Mouse (Mus musculus) midbrain, embryonic 13.5 days (tissue): ENCODE measurements around the gene Otop3. TPM values are rescaled to one million over a fixed set of nuclear protein-coding genes. Genes with fewer than 3 reads are reported as not detected.
A peak's percentile ranks its signal among the peaks of the same experiment; 100 is the strongest.

ENCODE experiments used
- ATAC-seq: fragments of 200-750 bp; cut with Nextera tagmentation; 2 replicates; pipeline ENCODE4 v1.8.0; 2017; ENCODE audit warnings: mild to moderate bottlenecking, moderate TSS enrichment, moderate library complexity
- H3K27ac ChIP-seq: fragments of 300-500 bp; sonication (generic); 2 replicates; pipeline ENCODE4 v1.5.1; 2015; ENCODE audit warnings: inconsistent platforms, mild to moderate bottlenecking, moderate library complexity
- H3K27me3 ChIP-seq: fragments of 300-500 bp; sonication (generic); 2 replicates; pipeline ENCODE4 v1.6.1; 2015; ENCODE audit warnings: mild to moderate bottlenecking, inconsistent platforms
- H3K36me3 ChIP-seq: fragments of 300-500 bp; sonication (generic); 2 replicates; pipeline ENCODE4 v1.6.1; 2015; ENCODE audit warnings: mild to moderate bottlenecking, inconsistent platforms
- H3K4me1 ChIP-seq: fragments of 300-500 bp; sonication (generic); replicated peaks from 2 replicates; pipeline ENCODE4 v1.6.1; 2015; ENCODE audit warnings: inconsistent platforms
- H3K4me2 ChIP-seq: fragments of 300-500 bp; sonication (generic); replicated peaks from 2 replicates; pipeline ENCODE4 v1.6.1; 2015; ENCODE audit warnings: moderate library complexity, mild to moderate bottlenecking, inconsistent platforms
- H3K4me3 ChIP-seq: fragments of 300-500 bp; sonication (generic); replicated peaks from 2 replicates; pipeline ENCODE4 v1.5.1; 2015; ENCODE audit warnings: mild to moderate bottlenecking, inconsistent platforms
- H3K9ac ChIP-seq: fragments of 300-500 bp; sonication (generic); replicated peaks from 2 replicates; pipeline ENCODE4 v1.6.1; 2015; ENCODE audit warnings: mild to moderate bottlenecking, inconsistent platforms
- H3K9me3 ChIP-seq: fragments of 300-500 bp; sonication (generic); 2 replicates; pipeline ENCODE4 v1.6.1; 2016; ENCODE audit warnings: mild to moderate bottlenecking, inconsistent platforms
- WGBS: fragments of 180-500 bp; shearing (Covaris S2); methylation state at CpG from one replicate; pipeline ENCODE4 v1.1.7; 2015; 5-methylcytosine and 5-hydroxymethylcytosine counted together
- polyA plus RNA-seq: library from polyadenylated mRNA; unstranded; fragments of >200 nt; fragmentation: Nextera tagmentation; extraction: Ambion mirVana; gene quantifications from 2 replicates; pipeline ENCODE4 v1.2.1, GENCODE M21; 2015

Gene Otop3
- polyA plus RNA-seq, 1 experiment from 2014 or later = 0.30 TPM

DNA sequence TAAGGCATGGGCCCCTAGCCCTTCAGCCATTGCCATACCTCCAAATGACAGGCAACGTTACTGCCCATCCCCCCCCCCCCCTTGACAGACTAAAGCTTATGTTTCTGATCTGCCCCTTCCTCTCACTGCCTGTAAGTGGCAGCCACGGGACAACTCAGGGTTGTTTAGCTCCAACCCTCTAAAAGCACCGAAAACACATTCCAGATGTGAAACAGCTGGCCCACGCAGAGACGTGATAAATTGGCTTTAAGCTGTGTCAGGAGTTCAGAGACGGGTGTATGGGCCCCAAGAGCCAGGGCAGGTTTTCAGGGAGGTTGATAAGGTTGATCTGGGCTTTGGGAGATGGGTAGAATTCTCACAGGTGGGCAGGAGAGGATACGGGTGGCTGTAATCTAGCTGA lies 11.0 kb downstream of the Otop3 start:
- Histone ChIP-seq H3K4me2 (no peak overlapping the region), H3K9me3 (no peaks in the 10 kb centered on the region), H3K4me3 (no peak overlapping the region), H3K36me3 (peaks cover 29% of the 10 kb centered on the region), H3K27me3 (peaks cover 23% of the 10 kb centered on the region), H3K27ac (no peak overlapping the region), H3K4me1 (0 out of 2 replicates have a peak, but pooled peaks cover 3% of the 10 kb centered on the region), H3K9ac (no peak overlapping the region)
- WGBS = 54% methylated on average over 7 of the region's 7 CpGs
- no peak for ATAC-seq

DNA sequence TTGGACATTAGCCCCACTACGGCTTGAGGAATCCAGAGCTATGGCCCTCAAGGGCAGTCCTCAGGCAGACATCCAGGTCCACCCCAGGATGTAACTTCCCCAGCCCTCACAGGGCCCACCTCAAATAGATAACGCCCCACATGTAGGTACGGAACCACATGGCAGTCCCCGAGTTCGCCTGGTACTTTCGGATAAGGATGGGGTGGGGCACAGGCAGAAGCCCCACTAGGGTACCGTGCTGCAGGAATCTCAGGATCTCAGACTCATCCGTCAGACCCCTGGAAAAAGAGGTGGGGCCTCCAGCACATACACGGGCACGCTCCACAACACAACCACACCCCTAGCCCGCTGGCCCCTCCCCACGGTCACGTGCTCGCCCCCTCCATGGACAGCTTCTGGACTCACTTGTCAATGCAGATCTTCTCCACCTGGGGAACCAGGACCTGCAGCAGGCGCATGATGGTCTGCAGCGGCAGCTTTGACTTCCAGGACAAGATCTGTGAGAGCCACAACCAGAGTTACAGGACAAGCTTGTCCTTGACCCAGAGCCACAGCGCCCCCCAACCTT lies 14.2 kb downstream of the Otop3 start:
- Histone ChIP-seq H3K4me1 (0 out of 2 replicates have a peak, but pooled peaks cover 3% of the 10 kb centered on the region), H3K36me3 (peaks cover 60% of the 10 kb centered on the region), H3K9me3 (no peaks in the 10 kb centered on the region), H3K27me3 (peaks cover 16% of the 10 kb centered on the region; the same call in 1 of the 2 replicates), H3K27ac (no peak overlapping the region), H3K9ac (0 out of 2 replicates have a peak overlapping the region, but pooled peaks have one; percentile 16), H3K4me2 (no peak overlapping the region), H3K4me3 (no peak overlapping the region)
- WGBS = 66% methylated on average over 17 of the region's 17 CpGs
- no peak for ATAC-seq

DNA sequence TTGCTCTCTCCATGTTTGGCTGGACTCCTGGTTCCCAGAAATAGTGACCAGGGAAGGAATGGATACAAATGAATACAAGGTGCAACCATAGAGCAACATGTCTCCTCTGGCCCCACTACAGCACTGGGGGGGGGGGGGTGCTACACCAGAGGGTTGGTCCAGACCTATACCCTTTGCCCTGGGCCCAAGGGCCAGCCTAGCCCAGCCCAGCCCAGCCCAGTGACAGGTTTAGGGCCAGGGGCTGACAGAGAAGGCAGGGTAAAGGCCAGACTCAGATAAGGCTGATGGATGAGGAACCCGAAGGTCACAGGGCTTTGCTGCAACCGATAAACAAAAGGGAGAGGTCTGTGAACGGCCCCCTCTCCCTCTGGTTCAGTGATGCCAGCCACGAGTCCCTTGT lies 15.4 kb downstream of the Otop3 start:
- H3K4me2 ChIP-seq = no peak overlapping the region
- peaks cover 10% of the 10 kb centered on the region; the same call in 1 of the 2 replicates for H3K27me3 ChIP-seq
- H3K9me3 ChIP-seq = no peaks in the 10 kb centered on the region
- no peak overlapping the region for H3K9ac ChIP-seq
- ATAC-seq = no peak
- H3K27ac ChIP-seq = no peak overlapping the region
- peaks cover 61% of the 10 kb centered on the region for H3K36me3 ChIP-seq
- no peak overlapping the region for H3K4me3 ChIP-seq
- 69% methylated on average over 4 of the region's 4 CpGs for WGBS
- H3K4me1 ChIP-seq = no peaks in the 10 kb centered on the region

DNA sequence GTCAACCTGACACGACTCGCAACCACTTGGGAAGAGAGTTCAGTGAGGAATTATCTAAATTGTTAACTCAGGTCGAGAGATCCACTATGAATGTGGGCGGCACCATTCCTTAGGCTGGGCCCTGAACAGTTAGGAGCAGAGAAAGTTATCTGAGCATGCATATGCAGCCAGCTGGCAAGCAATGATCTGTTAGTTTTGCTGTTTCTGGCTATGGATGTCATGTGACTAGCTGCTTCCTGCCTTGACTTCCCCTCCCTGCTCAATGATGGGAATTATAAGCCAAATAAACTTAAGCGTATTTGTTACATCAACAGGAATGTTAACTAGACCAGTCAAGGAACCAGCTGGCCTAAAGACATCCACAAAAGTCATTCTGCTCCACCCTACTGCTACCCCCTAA lies 18.8 kb downstream of the Otop3 start:
- Histone ChIP-seq H3K9me3 (no peaks in the 10 kb centered on the region), H3K4me2 (no peak overlapping the region), H3K4me1 (no peaks in the 10 kb centered on the region), H3K4me3 (no peak overlapping the region), H3K36me3 (peaks cover 77% of the 10 kb centered on the region), H3K27ac (no peak overlapping the region), H3K27me3 (peaks cover 4% of the 10 kb centered on the region; the same call in 1 of the 2 replicates), H3K9ac (no peak overlapping the region)
- ATAC-seq = no peak
- WGBS = 95% methylated on average over 5 of the region's 5 CpGs

DNA sequence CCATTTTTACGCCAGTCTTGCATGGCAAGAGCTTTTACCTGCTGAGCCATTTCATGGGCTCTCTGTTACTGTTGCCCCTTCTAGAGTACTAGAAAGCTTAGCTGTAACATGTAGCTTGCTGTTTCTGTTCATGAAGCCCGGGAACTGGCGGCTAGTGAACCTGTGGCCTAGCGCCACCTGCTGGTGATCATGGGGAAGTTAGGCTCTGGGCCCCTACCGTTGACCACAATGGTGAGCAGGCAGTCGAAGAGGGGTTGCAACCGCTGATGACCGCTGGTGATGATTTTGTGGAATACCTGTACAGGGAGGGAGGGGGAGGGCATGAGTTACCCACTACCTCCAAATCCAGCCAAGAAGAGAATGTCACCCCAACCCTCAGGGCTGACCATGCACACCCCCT lies 19.7 kb downstream of the Otop3 start:
- Histone ChIP-seq H3K4me1 (peaks cover 7% of the 10 kb centered on the region), H3K4me2 (no peak overlapping the region), H3K27ac (no peak overlapping the region), H3K36me3 (peaks cover 69% of the 10 kb centered on the region), H3K4me3 (no peak overlapping the region), H3K9me3 (no peaks in the 10 kb centered on the region), H3K9ac (no peak overlapping the region), H3K27me3 (peaks cover 4% of the 10 kb centered on the region; the same call in 1 of the 2 replicates)
- ATAC-seq = peak; percentile 21
- WGBS = 8% methylated on average over 8 of the region's 8 CpGs

DNA sequence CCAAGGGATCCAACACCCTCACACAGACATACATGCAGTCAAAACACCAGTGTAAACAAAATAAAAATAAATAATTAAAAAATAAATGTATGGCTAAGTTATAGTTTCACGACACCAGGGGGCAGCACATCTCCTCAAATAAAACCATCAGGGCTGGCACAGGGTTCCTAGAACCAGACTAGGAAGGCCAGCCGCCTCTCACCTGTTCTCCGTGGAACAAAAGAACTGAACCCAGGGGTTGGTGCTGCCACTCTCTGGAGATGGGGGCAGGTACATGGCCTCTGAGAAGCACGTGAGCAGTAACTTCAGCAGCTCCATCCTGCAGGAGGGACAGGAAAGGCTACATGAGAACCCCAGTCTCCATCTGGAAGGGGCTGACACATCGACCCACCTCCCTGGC lies 23.9 kb downstream of the Otop3 start:
- no peak overlapping the region for H3K4me3 ChIP-seq
- peak; percentile 65 for ATAC-seq
- peak overlapping the region; percentile 49 for H3K9ac ChIP-seq
- H3K4me2 ChIP-seq = no peak overlapping the region
- peaks cover 4% of the 10 kb centered on the region; the same call in 1 of the 2 replicates for H3K27me3 ChIP-seq
- H3K9me3 ChIP-seq = no peaks in the 10 kb centered on the region
- WGBS = 21% methylated on average over 5 of the region's 5 CpGs
- peak overlapping the region; percentile 40 for H3K27ac ChIP-seq
- peaks cover 14% of the 10 kb centered on the region for H3K4me1 ChIP-seq
- H3K36me3 ChIP-seq = peaks cover 30% of the 10 kb centered on the region

DNA sequence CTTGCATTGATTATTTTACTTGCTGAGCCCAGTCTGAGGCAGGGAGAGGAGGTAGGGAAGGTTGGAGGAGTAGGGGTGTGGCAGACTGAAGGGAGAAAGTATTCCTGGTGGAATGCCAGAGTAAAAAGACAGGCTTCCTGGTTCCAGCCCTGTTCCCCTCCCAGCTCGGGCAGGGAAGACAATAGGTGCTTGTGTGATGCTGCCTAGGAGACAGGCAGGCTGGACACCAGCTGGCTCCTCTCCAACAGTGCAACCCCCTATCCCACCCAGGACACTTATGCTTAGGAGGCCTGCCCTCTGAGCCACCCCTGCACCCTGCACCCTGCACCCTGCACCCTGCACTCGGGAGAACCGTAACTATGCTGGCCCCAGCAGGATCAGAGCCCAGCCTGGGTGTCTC lies 24.8 kb downstream of the Otop3 start:
- H3K9ac ChIP-seq = no peak overlapping the region; the same call in 1 of the 2 replicates

DNA sequence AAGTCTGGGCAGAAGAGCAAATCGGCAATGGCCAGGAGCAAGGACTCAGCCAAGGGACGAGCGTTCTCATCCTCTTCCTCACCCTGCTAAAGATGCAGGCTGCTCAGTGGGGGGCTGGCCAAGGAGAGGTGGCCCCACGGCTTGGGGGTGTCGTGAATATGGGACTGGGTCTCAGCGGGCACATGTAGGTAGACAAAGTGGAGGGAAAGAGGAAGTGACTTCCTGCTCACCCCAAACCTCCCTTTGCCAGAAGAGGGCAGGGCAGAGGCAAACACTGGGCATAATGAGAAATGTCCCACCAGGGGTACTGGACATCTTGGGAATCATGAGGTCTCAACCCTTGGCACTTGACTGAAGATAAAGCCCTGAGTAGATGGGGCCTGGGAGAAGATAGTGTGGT lies 25.2 kb downstream of the Otop3 start:
- ATAC-seq = no peak
- Histone ChIP-seq H3K27ac (peak overlapping the region; percentile 6; the same call in 1 of the 2 replicates), H3K9me3 (no peaks in the 10 kb centered on the region), H3K4me1 (peaks cover 17% of the 10 kb centered on the region), H3K4me2 (no peak overlapping the region), H3K4me3 (no peak overlapping the region), H3K36me3 (peaks cover 27% of the 10 kb centered on the region), H3K27me3 (peaks cover 4% of the 10 kb centered on the region; the same call in 1 of the 2 replicates), H3K9ac (no peak overlapping the region; the same call in 1 of the 2 replicates)
- WGBS = 59% methylated on average over 6 of the region's 6 CpGs

More for the DNA sequence above, 24.8 kb downstream of the Otop3 start:
- H3K27ac ChIP-seq = peak overlapping the region; percentile 40
- H3K9me3 ChIP-seq = no peaks in the 10 kb centered on the region
- H3K4me1 ChIP-seq = peaks cover 17% of the 10 kb centered on the region
- H3K27me3 ChIP-seq = peaks cover 4% of the 10 kb centered on the region; the same call in 1 of the 2 replicates
- 37% methylated on average over 3 of the region's 3 CpGs for WGBS
- H3K4me3 ChIP-seq = no peak overlapping the region
- no peak overlapping the region for H3K4me2 ChIP-seq
- H3K36me3 ChIP-seq = peaks cover 27% of the 10 kb centered on the region
- peak; percentile 31; the same call in 1 of the 2 replicates for ATAC-seq

DNA sequence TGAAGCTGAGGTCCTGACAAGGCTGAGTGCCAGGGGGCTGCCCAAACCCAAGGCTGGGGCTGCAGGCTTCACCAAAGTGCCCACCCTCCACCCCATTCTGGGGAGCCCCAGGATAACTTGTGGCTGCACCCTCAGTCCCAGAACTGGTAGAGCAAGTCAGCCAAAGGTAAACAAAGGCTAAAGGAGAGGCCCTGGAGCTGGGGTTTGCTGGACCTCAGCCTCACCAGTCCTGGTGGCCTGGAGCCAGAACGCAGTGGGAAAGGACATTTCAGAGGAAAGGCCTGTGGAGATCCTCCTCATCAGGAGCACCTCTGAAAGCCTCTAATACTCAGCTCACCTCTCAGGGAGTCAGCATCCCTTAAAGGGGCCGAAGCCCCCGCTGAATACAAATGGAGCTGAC lies 29.6 kb downstream of the Otop3 start:
- H3K9me3 ChIP-seq = no peaks in the 10 kb centered on the region
- 0 out of 2 replicates have a peak overlapping the region, but pooled peaks have one; percentile 21 for H3K9ac ChIP-seq
- H3K4me1 ChIP-seq = peaks cover 37% of the 10 kb centered on the region
- H3K4me2 ChIP-seq = no peak overlapping the region
- ATAC-seq = no peak
- no peak overlapping the region for H3K4me3 ChIP-seq
- peaks cover 3% of the 10 kb centered on the region; the same call in 1 of the 2 replicates for H3K36me3 ChIP-seq
- no peak overlapping the region for H3K27ac ChIP-seq
- H3K27me3 ChIP-seq = no peaks in the 10 kb centered on the region
- 90% methylated on average over 3 of the region's 3 CpGs for WGBS

DNA sequence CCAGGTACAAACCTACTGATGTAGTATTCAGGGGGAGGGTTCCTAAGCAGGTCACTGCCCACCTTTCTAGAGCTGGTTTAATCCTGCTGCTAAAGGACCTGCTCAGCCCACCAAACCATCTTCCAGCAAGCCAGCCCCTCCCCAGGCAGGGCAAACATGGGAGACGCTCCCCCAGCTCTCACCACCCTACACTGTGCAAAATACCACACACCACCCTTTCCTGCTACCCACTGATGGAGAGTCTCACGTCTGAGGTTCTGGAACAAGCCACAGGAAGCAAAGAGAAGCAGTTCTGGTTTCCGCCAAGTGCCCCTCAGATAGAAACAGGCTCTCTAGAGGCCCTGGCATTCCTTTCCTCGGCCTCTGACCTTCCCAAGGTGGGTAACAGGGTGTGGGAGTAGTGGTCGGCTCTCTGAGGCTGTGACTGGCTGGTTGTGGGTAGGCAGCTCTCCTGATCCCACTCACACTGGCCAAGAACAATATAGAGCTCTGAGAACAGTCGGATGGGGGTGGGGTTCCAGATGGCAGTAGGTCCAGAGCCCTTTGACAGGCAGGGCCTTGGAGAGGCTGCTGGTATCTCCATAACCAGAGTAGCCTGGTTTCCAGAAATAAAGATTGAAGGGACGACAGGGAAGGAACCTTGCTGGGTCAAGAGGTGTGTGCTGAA lies 31.6 kb downstream of the Otop3 start:
- Histone ChIP-seq H3K4me1 (peaks cover 30% of the 10 kb centered on the region), H3K9me3 (no peaks in the 10 kb centered on the region), H3K4me2 (peak overlapping the region; percentile 94), H3K27me3 (peaks cover 15% of the 10 kb centered on the region; the same call in 1 of the 2 replicates), H3K36me3 (no peaks in the 10 kb centered on the region), H3K4me3 (peak overlapping the region; percentile 76), H3K9ac (peak overlapping the region; percentile 89; the same call in 1 of the 2 replicates), H3K27ac (peak overlapping the region; percentile 88)
- ATAC-seq = peak; percentile 40
- WGBS = 43% methylated on average over 7 of the region's 7 CpGs

DNA sequence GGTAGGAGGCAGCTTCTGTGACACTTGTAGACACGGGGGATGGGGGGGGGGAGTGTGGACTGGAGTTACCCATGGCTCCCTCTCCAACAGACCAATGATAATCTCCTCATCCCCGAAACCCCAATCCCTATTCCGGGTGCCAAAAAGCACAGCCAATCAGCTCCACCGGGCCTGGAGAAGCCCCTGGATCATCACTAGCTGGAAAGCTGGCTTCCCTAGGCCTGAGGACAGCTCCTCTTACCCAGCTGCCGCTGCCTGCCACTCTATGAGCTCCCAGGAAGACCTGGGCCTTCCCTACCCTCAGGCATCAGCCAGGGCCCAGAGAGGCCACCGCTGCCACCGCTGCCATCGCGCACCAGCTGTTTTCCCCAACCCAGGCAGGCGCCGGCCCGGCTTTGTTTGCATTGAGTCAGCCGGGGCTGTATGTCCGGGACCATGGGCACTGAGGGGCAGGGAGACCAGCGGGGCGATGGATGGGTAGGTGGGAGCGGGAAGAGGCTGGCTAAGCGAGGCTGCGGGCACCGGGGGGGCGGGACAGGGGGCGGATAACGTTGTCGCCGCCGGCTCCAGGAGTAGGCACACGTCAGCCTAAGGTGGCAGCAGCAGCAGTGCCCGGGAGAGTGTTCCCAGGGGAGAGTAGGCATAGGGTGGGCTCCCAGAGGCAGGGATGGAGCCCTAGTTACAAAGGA lies 32.3 kb downstream of the Otop3 start:
- peak overlapping the region; percentile 76 for H3K4me3 ChIP-seq
- no peaks in the 10 kb centered on the region for H3K36me3 ChIP-seq
- 1% methylated on average over 28 of the region's 28 CpGs for WGBS
- peak overlapping the region; percentile 88 for H3K27ac ChIP-seq
- no peaks in the 10 kb centered on the region for H3K9me3 ChIP-seq
- peak; percentile 78 for ATAC-seq
- peak overlapping the region; percentile 94 for H3K4me2 ChIP-seq
- H3K4me1 ChIP-seq = peaks cover 30% of the 10 kb centered on the region
- H3K9ac ChIP-seq = peak overlapping the region; percentile 89
- H3K27me3 ChIP-seq = peaks cover 15% of the 10 kb centered on the region; the same call in 1 of the 2 replicates
